Mouse (Mus musculus) left cerebral cortex, postnatal 10 days (tissue): ENCODE data around the gene Krtap17-1. TPM values are rescaled to one million over a fixed set of nuclear protein-coding genes. Genes with fewer than 3 reads are reported as not detected.

ENCODE experiments used
- DNase-seq, 2 experiments: peaks; one replicate each; pipeline ENCODE4 v3.0.0; 2021 to 2022; ENCODE audit warnings: low spot score in 2 of 2, mixed read lengths in 1 of 2; ENCODE audit errors: extremely low spot score in 1 of 2
- intact Hi-C: fragments of 180-260 bp; cut with DNase I; formaldehyde crosslinking; loops from one replicate; pipeline ENCODE4 v1.15.1; 2025
- total RNA-seq, 2 experiments: library from RNA; stranded (reverse); gene quantifications; 2 replicates each; pipeline ENCODE4 v1.2.3; 2021

Gene Krtap17-1
- not detected for total RNA-seq

DNA sequence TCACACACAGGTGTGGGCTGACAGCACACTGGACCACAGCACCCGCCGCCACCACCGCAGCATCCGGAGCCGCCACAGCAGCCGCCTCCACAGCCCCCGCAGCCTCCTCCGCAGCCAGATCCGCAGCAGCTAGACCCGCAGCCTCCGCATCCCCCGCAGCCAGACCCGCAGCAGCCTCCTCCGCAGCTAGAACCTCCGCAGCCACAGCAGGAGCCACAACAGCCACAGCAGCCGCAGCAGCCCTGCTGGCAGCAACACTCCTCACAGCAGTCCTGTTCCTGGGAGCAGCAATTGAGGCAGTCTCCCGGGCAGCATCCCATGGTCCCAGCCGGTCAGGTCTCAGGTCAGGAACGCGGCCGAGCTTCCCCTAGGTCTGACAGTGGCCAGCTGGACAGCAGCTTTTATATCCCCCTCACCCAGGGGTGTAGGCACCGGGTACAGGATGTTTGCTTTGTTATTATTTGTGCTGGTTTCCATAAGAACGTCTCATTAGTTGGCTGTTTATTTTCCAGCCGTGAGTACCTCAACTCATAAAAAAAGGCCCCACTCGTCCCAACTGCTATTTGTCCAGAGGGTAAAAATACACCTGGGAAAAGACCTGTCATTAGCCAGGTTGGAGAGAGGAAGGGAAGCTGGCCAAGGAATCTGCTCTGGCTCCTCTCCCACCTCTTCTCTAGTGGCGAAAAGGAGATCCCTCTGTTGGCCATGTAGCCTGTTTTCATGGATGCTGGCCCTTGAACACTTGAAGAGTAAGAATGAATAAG is at the start of gene Krtap17-1:
Gene Krtap17-1 (minus strand): TSS at position 375 of the 764 bp plus-strand sequence.
- DNase-seq = peak in 1 of 2 experiments; percentile 28
- intact Hi-C loops = no loop called here

DNA sequence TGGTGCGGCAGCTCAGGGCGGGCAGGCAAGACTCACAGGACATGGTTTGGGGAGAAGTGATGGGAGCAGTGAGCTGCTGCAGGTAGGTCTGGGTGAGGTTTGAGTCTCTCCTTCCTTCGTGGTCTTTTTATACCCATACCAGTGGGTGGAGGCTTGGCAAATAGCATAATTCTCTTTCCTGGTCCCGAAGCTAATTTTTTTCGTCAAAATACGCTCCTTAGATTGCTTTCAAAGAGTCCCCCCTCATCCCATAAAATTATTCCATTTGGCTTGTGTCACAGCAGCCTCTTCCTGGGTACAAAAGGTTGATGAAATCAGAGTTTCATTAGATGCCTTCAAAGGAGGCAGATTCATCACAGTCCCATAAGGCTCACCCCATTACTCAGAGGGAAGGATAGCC is 47.7 kb upstream of the Krtap17-1 start, which contains the start of gene Krt34:
Gene Krt34 (minus strand): TSS at position 101 of the 400 bp plus-strand sequence.
- no peak for DNase-seq
- intact Hi-C loops = no loop called here

DNA sequence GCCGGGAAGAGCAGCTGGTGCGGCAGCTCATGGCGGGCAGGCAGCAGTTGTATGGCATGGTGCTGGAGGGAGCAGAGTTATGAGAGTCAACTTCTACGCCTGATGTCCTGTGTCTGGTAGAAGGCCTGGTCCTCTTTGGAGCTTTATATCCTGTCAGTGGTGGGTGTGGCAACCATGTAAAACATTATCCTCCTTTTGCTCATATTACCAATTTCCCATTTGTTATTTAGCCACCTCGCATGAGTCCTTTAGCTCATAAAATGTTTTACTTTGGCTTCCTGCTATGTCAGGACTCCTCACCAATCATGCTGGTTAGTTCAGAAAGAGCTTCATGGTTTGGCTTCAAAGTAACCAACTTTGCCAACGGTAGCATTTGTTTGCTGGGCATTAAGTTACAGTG is 36.0 kb upstream of the Krtap17-1 start, which contains the start of gene Krt33b:
Gene Krt33b (minus strand): TSS at position 101 of the 400 bp plus-strand sequence.
- intact Hi-C loops = no loop called here

DNA sequence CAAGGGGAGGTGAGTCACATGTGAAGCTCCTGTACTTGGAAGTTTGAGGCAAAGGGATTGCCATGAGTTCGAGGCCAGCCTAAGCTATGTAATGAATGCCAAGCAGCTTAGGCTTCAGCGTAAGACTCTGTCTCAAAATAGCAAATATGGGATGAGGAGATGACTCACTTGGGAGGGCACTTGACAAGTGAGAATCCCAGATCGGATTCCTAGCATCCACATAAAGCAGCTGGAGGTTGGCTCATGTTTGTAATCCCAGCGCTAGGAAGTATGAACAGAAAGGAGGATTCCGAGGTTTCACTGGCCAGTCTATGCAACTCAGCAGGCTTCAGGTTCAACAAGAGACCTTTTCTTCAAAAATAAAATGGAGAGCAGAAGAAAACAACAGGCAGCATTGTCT is 27.6 kb upstream of the Krtap17-1 start:
- intact Hi-C loops = no loop called here

More for the DNA sequence above, 36.0 kb upstream of the Krtap17-1 start, which contains the start of gene Krt33b:
- DNase-seq = no peak

DNA sequence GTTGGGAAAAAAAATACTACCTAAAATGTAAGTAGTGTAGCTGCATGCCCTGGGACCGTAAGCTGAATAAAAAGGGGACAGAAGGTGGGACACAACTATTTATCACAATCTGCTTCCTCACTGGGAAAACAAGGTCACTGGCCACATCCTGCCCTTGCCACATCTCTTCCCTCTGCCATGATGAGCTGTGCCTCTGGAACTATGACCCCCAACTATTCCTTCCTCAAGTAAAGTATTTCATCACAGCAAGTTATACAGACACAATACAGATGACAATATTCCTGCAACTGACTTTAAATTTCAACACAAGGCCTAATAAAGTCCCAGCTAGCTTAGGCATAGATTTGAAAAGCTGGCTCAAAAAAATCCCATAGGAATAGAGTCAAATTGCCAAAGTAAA is 25.7 kb upstream of the Krtap17-1 start:
- no peak for DNase-seq
- intact Hi-C loops = no loop called here

More for the DNA sequence above, 27.6 kb upstream of the Krtap17-1 start:
- DNase-seq = no peak

DNA sequence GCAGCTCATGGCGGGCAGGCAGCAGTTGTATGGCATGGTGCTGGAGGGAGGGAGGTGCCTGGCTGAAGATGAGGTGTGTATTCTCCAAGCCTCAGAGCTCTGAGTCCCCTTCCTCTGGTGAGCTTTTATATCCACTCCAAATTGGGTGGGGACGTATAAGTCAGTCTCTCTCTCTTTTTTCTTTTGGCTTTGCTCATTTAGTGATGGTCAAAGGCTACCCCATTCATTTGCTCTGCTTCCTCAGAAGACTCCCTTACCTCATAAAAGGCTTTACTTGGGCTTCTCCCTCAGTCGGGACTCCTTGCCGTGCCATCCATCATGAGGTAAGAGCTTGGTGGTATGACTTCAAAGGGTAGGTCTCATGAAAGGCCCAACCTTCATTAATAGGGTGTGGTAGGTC is 22.3 kb upstream of the Krtap17-1 start, which contains the start of gene Krt33a:
Gene Krt33a (minus strand): TSS at position 101 of the 400 bp plus-strand sequence.
- intact Hi-C loops = no loop called here

DNA sequence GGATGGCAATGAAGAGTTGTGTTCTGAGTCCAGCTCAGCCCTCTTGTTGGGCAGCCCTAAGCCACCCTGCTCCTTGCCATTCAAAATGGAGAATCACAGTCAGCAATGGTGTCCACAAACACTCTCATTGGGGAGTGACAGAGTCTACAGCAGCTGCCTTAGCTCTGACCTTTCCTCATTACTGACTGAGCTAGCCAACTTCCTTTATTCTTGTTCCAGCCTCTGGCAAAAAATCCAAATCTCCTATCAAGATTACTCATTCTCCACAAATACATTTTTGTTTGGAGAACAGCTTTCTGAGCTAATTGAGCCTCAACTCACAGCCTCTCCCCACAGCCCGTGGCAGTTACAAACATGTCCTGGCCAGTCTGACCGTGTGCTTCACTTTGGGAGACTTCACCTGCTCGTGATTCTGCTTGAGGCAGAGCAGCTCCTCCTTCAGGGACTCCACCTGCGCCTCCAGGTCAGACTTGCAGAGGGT is 19.9 kb upstream of the Krtap17-1 start:
- DNase-seq = no peak

More for the DNA sequence above, 22.3 kb upstream of the Krtap17-1 start, which contains the start of gene Krt33a:
- no peak for DNase-seq

DNA sequence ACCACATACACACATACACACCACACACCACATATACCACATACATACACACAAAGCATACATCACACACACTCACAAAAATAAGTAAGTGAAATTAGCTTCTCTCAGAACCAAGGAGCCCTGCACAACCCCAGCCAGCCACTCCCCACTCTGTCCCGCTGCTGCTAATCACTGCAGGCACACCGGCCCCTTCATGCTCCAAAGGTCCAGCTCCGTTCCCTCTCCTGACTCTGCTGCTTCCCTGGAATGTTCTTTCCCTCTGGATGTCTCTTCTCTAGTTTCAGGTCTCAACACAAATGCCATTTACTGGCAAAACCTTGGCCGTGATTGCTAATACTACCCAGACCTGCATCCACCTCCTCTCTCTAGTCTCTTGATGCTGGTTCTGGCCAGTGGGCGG is 16.9 kb upstream of the Krtap17-1 start:
- DNase-seq = no peak
- intact Hi-C loops = no loop called here

More for the DNA sequence above, 19.9 kb upstream of the Krtap17-1 start:
- intact Hi-C loops = no loop called here

DNA sequence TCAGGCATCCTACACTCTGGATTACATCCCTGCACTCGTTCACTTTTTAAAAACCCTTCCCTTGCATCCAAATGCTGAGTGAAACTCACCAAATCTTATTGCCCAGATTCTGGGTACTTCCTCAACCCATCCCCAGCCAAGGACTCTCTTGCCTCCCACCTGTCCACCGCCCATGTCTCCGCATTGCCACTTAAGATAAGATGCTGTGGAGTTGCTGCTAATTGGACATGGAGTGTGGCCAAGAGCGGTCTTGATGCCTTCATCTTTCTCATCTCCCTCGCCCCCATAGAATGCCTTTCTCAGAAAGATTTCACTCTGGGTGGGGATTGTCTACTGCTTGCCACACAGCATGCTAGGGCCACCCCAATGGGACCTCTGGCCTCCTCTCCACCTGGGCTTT is 14.5 kb upstream of the Krtap17-1 start:
- DNase-seq = no peak
- intact Hi-C loops = loop anchor here (5.0 to 10.0 kb wide), 2 partner anchors 274 to 624 kb away; partner anchors contain the start of gene Krt10

DNA sequence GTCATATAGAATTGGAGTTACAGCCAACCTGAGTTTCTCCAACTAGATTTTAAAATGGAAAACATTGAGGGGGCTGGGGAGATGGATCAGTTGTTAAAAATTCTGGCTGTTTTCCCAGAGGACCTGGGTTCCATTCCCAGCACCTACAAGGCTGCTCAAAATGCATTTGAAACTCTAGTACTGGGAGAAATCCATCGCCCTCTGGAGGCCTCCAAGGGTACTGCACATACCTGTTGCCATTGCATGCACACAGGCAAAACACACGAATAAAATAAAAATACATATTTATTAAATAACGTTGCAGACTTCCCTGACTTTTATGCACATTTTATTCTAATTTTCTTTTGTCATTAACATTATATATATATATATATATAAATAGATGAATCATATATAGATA is 12.8 kb upstream of the Krtap17-1 start:
- intact Hi-C loops = loop anchor here (5.0 to 10.0 kb wide), 2 partner anchors 276 to 622 kb away; partner anchors contain the start of gene Krt10
- no peak for DNase-seq

DNA sequence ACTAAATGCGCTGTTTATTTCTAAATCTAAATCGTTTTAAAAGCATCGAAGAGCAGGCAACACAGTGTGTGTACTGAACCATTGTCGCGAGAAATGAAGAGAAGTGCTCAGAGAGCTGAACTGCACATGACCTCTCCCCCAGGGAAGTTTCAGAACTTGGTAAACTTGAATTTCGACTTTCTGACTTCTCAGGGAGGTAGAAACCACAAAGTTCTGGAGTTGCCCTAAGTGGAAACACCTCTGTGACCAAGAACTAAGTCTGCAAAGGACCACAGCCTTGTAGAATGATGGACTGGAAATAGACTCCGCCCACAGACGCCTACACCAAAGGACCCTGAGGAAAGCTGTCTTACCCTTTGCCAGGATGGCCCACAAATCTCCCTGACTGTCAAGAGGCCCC is 12.1 kb upstream of the Krtap17-1 start:
- intact Hi-C loops = loop anchor here (2.0 to 10.0 kb wide), 3 partner anchors 276 to 621 kb away; partner anchors contain the start of gene Krt10
- DNase-seq = no peak

DNA sequence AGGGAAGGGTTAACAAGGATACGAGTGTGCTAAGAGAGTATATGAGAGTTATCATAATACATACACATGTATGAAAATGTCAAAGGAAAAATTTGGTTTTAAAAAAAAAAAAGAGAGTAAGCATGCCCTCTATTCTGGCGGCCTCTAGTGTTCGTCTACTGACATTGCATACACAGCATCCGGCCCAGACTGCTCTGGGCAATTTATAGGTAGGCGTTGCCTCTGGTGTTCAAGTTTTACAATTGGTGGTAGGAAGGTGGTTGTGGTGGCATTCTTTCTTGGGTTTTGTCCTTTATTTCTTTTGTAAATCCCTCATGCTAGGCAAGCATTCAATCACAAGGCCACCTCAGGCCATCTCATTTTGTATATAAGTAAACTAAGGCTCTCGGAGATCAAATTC is 11.1 kb upstream of the Krtap17-1 start:
- intact Hi-C loops = loop anchor here (2.0 to 10.0 kb wide), 3 partner anchors 277 to 620 kb away; partner anchors contain the start of gene Krt10
- DNase-seq = peak; percentile 44 to 73

DNA sequence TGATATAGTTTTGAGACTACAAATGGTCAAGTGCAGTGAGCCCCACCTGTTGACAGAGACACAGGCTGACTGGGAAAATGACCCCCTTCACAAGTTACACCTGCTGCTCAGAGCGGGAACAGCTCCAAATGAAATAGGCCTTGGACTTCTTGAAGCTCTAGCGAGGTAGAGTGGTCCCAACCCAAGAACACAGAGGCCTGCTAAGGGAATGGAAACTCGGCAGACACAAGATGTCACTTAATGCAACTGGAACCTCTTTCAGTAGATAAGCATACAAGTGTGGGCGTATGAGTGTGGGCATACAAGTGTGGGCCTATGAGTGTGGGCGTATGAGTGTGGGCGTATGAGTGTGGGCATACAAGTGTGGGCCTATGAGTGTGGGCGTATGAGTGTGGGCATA is 5.3 kb upstream of the Krtap17-1 start:
- intact Hi-C loops = no loop called here
- no peak for DNase-seq

DNA sequence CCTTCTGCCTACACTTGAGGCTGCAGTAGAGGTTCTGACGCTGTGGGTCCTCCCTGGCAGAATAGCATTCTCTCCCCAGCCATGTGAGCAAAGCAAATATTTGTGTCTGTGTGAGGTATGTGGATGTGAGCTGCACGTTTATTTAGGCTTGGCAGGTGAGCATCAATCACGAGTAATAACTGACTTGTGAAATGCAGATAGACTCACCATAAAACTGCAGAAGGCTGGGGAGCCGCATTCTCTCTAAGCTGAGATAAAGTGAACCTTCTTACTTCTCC is 529 bp upstream of the Krtap17-1 start:
- DNase-seq = no peak
- intact Hi-C loops = no loop called here

DNA sequence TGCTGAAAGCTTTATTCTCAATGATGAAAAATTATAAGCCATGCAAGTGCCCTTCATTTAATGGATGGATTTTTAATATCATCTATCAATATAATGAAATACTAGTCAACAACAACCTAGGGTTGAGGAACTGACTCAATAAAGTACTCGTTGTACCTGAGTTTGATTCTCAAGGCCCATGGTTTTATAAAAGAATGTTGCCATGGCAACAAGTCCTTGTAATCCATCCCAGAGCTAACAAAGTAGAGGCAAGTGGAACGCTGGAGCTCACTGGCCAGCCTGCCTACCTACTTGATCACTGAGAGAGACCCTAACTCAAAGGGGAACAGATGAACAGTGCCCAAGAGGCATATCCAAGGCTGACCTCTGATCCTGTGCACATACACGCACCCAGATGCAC is 3.2 kb downstream of the Krtap17-1 start:
- DNase-seq = no peak
- intact Hi-C loops = no loop called here

DNA sequence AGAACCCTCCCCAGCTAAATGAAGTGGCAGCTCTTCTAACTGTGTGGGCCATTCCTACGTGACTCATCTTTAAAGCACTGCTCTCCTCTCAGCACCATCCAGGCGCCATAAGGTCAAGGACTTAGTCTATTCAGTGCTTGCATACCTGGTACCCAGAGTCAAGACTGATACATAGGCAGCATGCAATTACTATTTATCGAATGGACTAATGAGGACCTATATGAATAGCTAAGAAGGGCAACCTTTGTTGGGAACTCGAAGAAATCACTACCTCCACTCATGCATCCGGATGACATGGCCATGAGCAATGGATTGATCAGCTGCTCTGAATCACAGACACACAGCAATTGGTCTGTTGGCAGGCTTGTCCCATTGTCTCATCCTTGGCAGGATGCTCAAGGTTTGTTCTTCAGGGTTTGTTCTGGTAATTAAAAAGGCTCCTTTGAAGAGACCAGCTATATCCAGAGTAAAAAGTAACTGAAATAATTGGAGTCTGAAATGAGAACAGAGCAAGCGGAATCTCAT is 3.9 kb downstream of the Krtap17-1 start:
- intact Hi-C loops = no loop called here
- no peak for DNase-seq

DNA sequence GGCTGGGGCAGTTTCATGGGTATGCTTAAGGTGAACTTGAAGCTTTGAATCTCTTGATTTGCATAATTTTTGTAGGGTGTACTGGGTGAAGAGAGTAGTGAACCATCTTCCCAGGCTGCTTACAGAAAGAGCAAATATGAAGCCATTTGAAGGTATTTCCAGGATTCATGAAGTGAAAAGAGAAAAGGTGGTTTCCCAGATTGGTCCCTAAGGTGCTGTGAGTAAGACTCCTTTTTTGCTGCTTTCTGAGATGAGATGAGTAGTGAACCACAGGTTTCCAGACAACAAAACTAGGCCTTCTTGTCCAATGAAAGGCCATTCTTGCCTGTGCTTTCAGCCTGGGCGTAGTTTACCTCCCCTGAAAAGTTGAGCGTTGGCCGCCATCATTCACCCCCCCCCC is 5.3 kb downstream of the Krtap17-1 start:
- intact Hi-C loops = no loop called here
- no peak for DNase-seq

DNA sequence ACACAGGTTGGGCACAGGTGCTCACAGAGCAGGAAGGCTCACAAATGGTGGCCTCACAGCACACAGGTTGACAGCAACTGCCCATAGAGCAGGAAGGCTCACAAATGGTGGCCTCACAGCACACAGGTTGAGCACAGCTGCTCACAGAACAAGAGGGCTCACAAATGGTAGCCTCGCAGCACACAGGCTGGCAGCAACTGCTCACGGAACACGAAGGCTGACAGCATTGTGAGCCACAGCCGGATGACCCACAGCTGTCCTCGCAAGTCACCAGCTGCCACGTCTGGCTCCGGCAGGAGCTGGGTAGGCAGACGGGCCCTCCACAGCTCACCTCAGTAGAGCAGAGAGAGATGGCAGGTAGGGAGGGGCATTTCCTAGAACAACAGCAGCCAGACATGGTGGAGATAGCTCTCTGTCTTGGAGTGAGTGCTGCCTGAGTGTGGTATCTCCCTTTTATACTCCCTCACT is 7.6 kb downstream of the Krtap17-1 start, which contains the start of gene Krtap16-1:
Gene Krtap16-1 (minus strand): TSS at position 418 of the 468 bp plus-strand sequence.
- intact Hi-C loops = no loop called here
- DNase-seq = no peak

DNA sequence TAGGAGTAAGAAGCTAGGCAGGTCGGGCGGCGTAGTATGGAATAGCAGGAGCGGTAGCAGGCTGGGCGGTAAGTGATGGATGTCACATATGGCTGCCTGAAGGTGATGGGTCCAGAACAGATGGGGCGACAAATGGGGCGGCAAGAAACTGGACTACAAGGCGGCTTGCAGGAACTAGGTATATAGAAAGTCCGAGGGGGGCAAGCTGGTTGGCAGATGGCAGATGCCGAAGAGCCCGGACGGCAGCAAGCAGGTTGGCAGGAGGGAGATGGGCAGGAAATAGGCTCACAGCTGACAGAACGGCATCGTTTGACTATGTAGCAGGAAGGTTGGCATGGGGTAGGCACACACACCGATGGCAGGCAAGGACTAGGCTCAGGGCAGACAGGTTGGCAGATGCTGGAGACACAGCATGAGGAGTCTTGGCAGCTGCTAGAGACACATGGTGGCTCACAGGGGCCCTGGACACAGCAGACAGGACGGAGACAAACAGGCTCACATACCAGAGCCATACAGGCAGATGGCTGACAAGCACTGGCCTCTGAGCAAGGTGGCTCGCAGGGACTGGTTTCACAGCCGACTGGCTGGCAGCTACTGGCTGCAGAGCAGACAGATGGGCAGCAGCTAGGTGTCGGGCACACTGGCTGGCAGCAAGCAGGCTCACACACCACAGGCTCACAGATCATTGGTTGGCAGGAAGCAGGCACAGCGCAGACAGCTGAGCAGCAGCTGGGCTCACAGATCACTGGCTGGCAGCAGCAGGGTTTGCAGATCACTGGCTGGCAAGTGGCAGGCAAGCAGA is 8.3 kb downstream of the Krtap17-1 start:
- intact Hi-C loops = no loop called here

More for the DNA sequence above, 8.3 kb downstream of the Krtap17-1 start:
- DNase-seq = peak; percentile 52 to 64
